Mouse (Mus musculus): ENCODE results near the gene Ubl4b. TPM values are rescaled to one million over a fixed set of nuclear protein-coding genes. Genes with fewer than 3 reads are reported as not detected.

The Ubl4b gene
- total and polyA plus RNA-seq, 3 experiments, result 0.11 TPM; not detected in 2

DNA sequence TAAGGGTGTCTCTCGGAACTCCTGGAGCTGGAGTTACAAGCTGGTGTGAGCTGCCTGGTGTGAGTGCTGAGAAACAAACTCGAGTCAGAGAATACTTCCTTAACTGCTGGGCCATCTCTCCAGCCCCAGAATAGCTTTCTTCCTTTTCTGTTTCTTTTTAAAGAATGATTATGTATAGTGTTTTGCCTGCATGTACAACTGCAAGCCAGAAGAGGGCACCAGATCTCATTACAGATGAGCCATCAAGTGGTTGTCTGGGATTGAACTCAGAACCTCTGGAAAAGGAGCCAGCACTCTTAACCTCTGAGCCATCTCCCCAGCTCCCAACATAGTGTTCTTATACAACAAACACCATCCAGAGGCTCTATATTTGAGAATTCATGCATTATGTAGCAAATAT lies 16.3 kb upstream of the Ubl4b start:
- TF ChIP-seq POLR2AphosphoS5 (IDR thresholded peaks at IDR 0.05; ENCODE audit: insufficient replicate concordance, low read depth, low read length) (no peak), CTCF (IDR thresholded peaks at IDR 0.05; ENCODE audit: low read depth, low read length) (0 out of 2 replicates have a peak, but pooled peaks have one; percentile 35)

GRCm38 (mm10) chr3:107568721-107569120 lies 13.8 kb upstream of the Ubl4b start:
- DNase-seq (ENCODE audit: low spot score), result no peak
- H3K4me1 ChIP-seq (ENCODE audit: insufficient read depth, low read depth, low read length), result 0 out of 2 replicates have a peak, but pooled peaks cover 2% of the 10 kb centered on the region
- no peak overlapping the region for H3K4me3 ChIP-seq (ENCODE audit: low read depth, low read length)
- H3K27me3 ChIP-seq (ENCODE audit: insufficient read depth, low read length), result peaks cover 62% of the 10 kb centered on the region
- no peak for TF ChIP-seq GATA2 (IDR thresholded peaks at IDR 0.05; ENCODE audit: borderline replicate concordance, low read depth, low read length)
- TF ChIP-seq TAL1 (conservative IDR thresholded peaks at IDR 0.05; ENCODE audit: low read depth, low read length), result no peak
- TF ChIP-seq POLR2AphosphoS5 (IDR thresholded peaks at IDR 0.05; ENCODE audit: insufficient replicate concordance, low read depth, low read length), result no peak
- TF ChIP-seq GATA1 (IDR thresholded peaks at IDR 0.05; ENCODE audit: borderline replicate concordance, low read length), result no peak
- no peaks in the 10 kb centered on the region for H3K36me3 ChIP-seq (replicated peaks)
- no peak for ATAC-seq (ENCODE audit: extremely low read depth, insufficient number of reproducible peaks, low FRiP score, poor library complexity, severe bottlenecking)
- no peaks in the 10 kb centered on the region for H3K9me3 ChIP-seq (replicated peaks)

More for the DNA sequence above, 16.3 kb upstream of the Ubl4b start:
- Histone ChIP-seq H3K4me1 (ENCODE audit: insufficient read depth, low read depth, low read length) (0 out of 2 replicates have a peak, but pooled peaks cover 2% of the 10 kb centered on the region), H3K4me3 (ENCODE audit: low read depth, low read length) (no peak overlapping the region), H3K27me3 (ENCODE audit: insufficient read depth, low read length) (peaks cover 44% of the 10 kb centered on the region), H3K9me3 (replicated peaks) (no peaks in the 10 kb centered on the region), H3K36me3 (replicated peaks) (no peaks in the 10 kb centered on the region)
- ATAC-seq (ENCODE audit: extremely low read depth, insufficient number of reproducible peaks, low FRiP score, poor library complexity, severe bottlenecking), result no peak
- DNase-seq (ENCODE audit: low spot score), result no peak

DNA sequence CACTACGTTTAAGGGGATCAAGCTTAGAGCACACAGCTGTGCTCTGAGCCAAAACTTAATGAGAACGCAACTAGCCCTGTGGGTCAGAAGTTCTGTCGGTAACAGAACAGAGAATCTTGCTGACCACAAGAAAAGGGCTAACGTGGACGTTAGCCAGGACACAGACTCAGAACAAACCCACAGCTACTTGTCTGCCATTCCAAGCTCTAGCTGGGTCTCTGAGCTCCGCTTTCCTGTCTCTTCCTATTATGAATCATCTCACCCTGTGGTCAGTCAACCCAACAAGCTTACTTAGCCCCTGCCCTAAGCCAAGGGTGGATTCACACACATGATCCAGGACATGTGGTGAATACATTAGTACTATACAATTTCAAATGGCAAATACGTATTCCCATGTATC lies 12.9 kb upstream of the Ubl4b start:
- Histone ChIP-seq H3K9me3 (replicated peaks) (no peaks in the 10 kb centered on the region), H3K36me3 (replicated peaks) (no peaks in the 10 kb centered on the region), H3K4me1 (ENCODE audit: insufficient read depth, low read depth, low read length) (0 out of 2 replicates have a peak, but pooled peaks cover 2% of the 10 kb centered on the region), H3K27me3 (ENCODE audit: insufficient read depth, low read length) (peaks cover 64% of the 10 kb centered on the region), H3K4me3 (ENCODE audit: low read depth, low read length) (no peak overlapping the region)
- TF ChIP-seq GATA2 (IDR thresholded peaks at IDR 0.05; ENCODE audit: borderline replicate concordance, low read depth, low read length) (no peak), CTCF (IDR thresholded peaks at IDR 0.05; ENCODE audit: low read depth, low read length) (no peak), GATA1 (IDR thresholded peaks at IDR 0.05; ENCODE audit: borderline replicate concordance, low read length) (no peak), POLR2AphosphoS5 (IDR thresholded peaks at IDR 0.05; ENCODE audit: insufficient replicate concordance, low read depth, low read length) (no peak), TAL1 (conservative IDR thresholded peaks at IDR 0.05; ENCODE audit: low read depth, low read length) (no peak)
- ATAC-seq (ENCODE audit: extremely low read depth, insufficient number of reproducible peaks, low FRiP score, poor library complexity, severe bottlenecking) (no peak), DNase-seq (ENCODE audit: low spot score) (no peak)

- peaks cover 67% of the 10 kb centered on the region for H3K27me3 ChIP-seq (ENCODE audit: insufficient read depth, low read length)
- H3K4me3 ChIP-seq (ENCODE audit: low read depth, low read length), result no peak overlapping the region
- no peaks in the 10 kb centered on the region for H3K9me3 ChIP-seq (replicated peaks)
- no peaks in the 10 kb centered on the region for H3K4me1 ChIP-seq (ENCODE audit: insufficient read depth, low read depth, low read length)
- no peak for TF ChIP-seq GATA2 (IDR thresholded peaks at IDR 0.05; ENCODE audit: borderline replicate concordance, low read depth, low read length)
- TF ChIP-seq GATA1 (IDR thresholded peaks at IDR 0.05; ENCODE audit: borderline replicate concordance, low read length), result no peak
- no peak for TF ChIP-seq POLR2AphosphoS5 (IDR thresholded peaks at IDR 0.05; ENCODE audit: insufficient replicate concordance, low read depth, low read length)
- DNase-seq (ENCODE audit: low spot score) (no peak), ATAC-seq (ENCODE audit: extremely low read depth, insufficient number of reproducible peaks, low FRiP score, poor library complexity, severe bottlenecking) (no peak)
- H3K36me3 ChIP-seq (replicated peaks), result no peaks in the 10 kb centered on the region
Measured at GRCm38 (mm10) chr3:107565331-107565730, 10.5 kb upstream of the Ubl4b start.

DNA sequence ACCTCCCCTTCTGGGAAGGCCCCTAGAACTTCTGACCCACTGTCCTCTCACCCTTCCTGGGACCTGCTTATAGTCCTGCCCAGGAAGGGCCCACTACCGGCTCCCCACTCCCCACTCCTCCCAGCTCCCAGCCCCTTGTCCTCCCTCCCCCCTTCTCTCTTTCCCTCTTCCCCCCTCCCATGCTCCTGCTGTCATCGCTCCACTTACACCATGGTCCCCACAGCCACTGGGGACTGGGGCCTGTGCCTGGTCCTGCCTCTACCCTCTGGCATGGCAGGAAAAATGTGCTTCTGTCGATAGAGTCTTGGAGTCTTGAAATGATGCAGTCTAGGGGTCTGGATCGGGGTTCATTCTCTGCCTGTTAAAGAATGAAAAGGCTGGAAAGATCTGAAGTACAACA lies 9.0 kb upstream of the Ubl4b start:
- H3K4me3 ChIP-seq (ENCODE audit: low read depth, low read length), result no peak overlapping the region
- H3K4me1 ChIP-seq (ENCODE audit: insufficient read depth, low read depth, low read length), result no peaks in the 10 kb centered on the region
- no peaks in the 10 kb centered on the region for H3K9me3 ChIP-seq (replicated peaks)
- no peaks in the 10 kb centered on the region for H3K36me3 ChIP-seq (replicated peaks)
- DNase-seq (ENCODE audit: low spot score) (no peak), ATAC-seq (ENCODE audit: extremely low read depth, insufficient number of reproducible peaks, low FRiP score, poor library complexity, severe bottlenecking) (no peak)
- H3K27me3 ChIP-seq (ENCODE audit: insufficient read depth, low read length), result peaks cover 62% of the 10 kb centered on the region
- no peak for TF ChIP-seq CTCF (IDR thresholded peaks at IDR 0.05; ENCODE audit: low read depth, low read length)
- TF ChIP-seq POLR2AphosphoS5 (IDR thresholded peaks at IDR 0.05; ENCODE audit: insufficient replicate concordance, low read depth, low read length), result no peak
- no peak for TF ChIP-seq TAL1 (conservative IDR thresholded peaks at IDR 0.05; ENCODE audit: low read depth, low read length)
- no peak for TF ChIP-seq GATA1 (IDR thresholded peaks at IDR 0.05; ENCODE audit: borderline replicate concordance, low read length)

DNA sequence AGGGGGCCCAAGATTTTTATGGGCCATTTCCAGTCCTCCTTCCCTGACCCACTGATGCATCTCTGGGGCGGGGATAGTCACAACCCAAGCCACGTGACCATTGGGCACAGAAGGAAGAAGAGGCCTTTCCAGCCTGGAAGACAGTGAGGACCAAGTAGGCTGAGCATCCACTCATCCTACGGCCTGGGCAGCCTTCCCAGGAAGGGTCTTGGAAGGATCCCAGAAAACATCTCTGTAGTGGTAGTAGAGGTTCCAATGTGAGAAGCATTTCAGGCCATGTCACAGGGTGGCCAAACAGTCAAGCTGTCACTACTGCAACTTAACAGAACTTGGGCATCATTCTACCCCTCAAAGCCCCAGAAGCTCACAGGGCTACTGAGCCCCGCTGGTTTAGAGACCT lies 7.7 kb upstream of the Ubl4b start:
- Histone ChIP-seq H3K4me3 (ENCODE audit: low read depth, low read length) (no peak overlapping the region), H3K27me3 (ENCODE audit: insufficient read depth, low read length) (peaks cover 53% of the 10 kb centered on the region), H3K9me3 (replicated peaks) (no peaks in the 10 kb centered on the region), H3K36me3 (replicated peaks) (no peaks in the 10 kb centered on the region), H3K4me1 (ENCODE audit: insufficient read depth, low read depth, low read length) (no peaks in the 10 kb centered on the region)
- ATAC-seq (ENCODE audit: extremely low read depth, insufficient number of reproducible peaks, low FRiP score, poor library complexity, severe bottlenecking), result no peak
- DNase-seq (ENCODE audit: low spot score), result no peak
- no peak for TF ChIP-seq CTCF (IDR thresholded peaks at IDR 0.05; ENCODE audit: low read depth, low read length)
- TF ChIP-seq TAL1 (conservative IDR thresholded peaks at IDR 0.05; ENCODE audit: low read depth, low read length), result no peak
- TF ChIP-seq GATA2 (IDR thresholded peaks at IDR 0.05; ENCODE audit: borderline replicate concordance, low read depth, low read length), result no peak
- no peak for TF ChIP-seq GATA1 (IDR thresholded peaks at IDR 0.05; ENCODE audit: borderline replicate concordance, low read length)
- TF ChIP-seq POLR2AphosphoS5 (IDR thresholded peaks at IDR 0.05; ENCODE audit: insufficient replicate concordance, low read depth, low read length), result no peak

- TF ChIP-seq POLR2AphosphoS5 (IDR thresholded peaks at IDR 0.05; ENCODE audit: insufficient replicate concordance, low read depth, low read length) (no peak), TAL1 (conservative IDR thresholded peaks at IDR 0.05; ENCODE audit: low read depth, low read length) (no peak), GATA2 (IDR thresholded peaks at IDR 0.05; ENCODE audit: borderline replicate concordance, low read depth, low read length) (no peak), CTCF (IDR thresholded peaks at IDR 0.05; ENCODE audit: low read depth, low read length) (no peak)
- H3K36me3 ChIP-seq (replicated peaks), result no peaks in the 10 kb centered on the region
- H3K9me3 ChIP-seq (replicated peaks), result no peaks in the 10 kb centered on the region
- peaks cover 50% of the 10 kb centered on the region for H3K27me3 ChIP-seq (ENCODE audit: insufficient read depth, low read length)
- DNase-seq (ENCODE audit: low spot score) (no peak), ATAC-seq (ENCODE audit: extremely low read depth, insufficient number of reproducible peaks, low FRiP score, poor library complexity, severe bottlenecking) (no peak)
- no peaks in the 10 kb centered on the region for H3K4me1 ChIP-seq (ENCODE audit: insufficient read depth, low read depth, low read length)
- no peak overlapping the region for H3K4me3 ChIP-seq (ENCODE audit: low read depth, low read length)
Measured at GRCm38 (mm10) chr3:107562104-107562503, 7.2 kb upstream of the Ubl4b start.
